Mouse (Mus musculus) hindbrain, embryonic 14.5 days (tissue): Measurements from ENCODE around the gene Med26. TPM values are rescaled to one million over a fixed set of nuclear protein-coding genes. Genes with fewer than 3 reads are reported as not detected.

Experiments
- ATAC-seq: fragments of 200-750 bp; cut with Nextera tagmentation; 2 replicates; pipeline ENCODE4 v1.8.0; 2017; ENCODE audit warnings: moderate number of reproducible peaks, mild to moderate bottlenecking, moderate TSS enrichment, moderate library complexity; ENCODE audit not compliant: low FRiP score
- DNase-seq: peaks from one replicate; pipeline ENCODE4 v3.0.0-alpha.2; 2015; ENCODE audit warnings: low spot score
- H3K27ac ChIP-seq: fragments of 300-500 bp; sonication (generic); 2 replicates; pipeline ENCODE4 v1.5.1; 2014; ENCODE audit warnings: mild to moderate bottlenecking, moderate library complexity
- H3K27me3 ChIP-seq: fragments of 300-500 bp; sonication (generic); 2 replicates; pipeline ENCODE4 v1.6.1; 2014; ENCODE audit warnings: mild to moderate bottlenecking, low read length, mixed read lengths; ENCODE audit not compliant: control insufficient read depth, insufficient read depth
- H3K36me3 ChIP-seq: fragments of 300-500 bp; sonication (generic); replicated peaks from 2 replicates; pipeline ENCODE4 v1.6.1; 2014; ENCODE audit not compliant: control insufficient read depth, insufficient read depth
- H3K4me1 ChIP-seq: fragments of 300-500 bp; sonication (generic); replicated peaks from 2 replicates; pipeline ENCODE4 v1.6.1; 2014; ENCODE audit warnings: antibody characterized with exemption, low read length, mixed read lengths; ENCODE audit not compliant: control insufficient read depth, insufficient read depth
- H3K4me2 ChIP-seq: fragments of 300-500 bp; sonication (generic); replicated peaks from 2 replicates; pipeline ENCODE4 v1.6.1; 2014; ENCODE audit warnings: mild to moderate bottlenecking, moderate library complexity
- H3K4me3 ChIP-seq: fragments of 300-500 bp; sonication (generic); replicated peaks from 2 replicates; pipeline ENCODE4 v1.5.1; 2014; ENCODE audit warnings: mild to moderate bottlenecking, low read length
- H3K9ac ChIP-seq: fragments of 300-500 bp; sonication (generic); 2 replicates; pipeline ENCODE4 v1.6.1; 2014
- H3K9me3 ChIP-seq: fragments of 300-500 bp; sonication (generic); 2 replicates; pipeline ENCODE4 v1.6.1; 2016; ENCODE audit warnings: low read length; ENCODE audit not compliant: control insufficient read depth
- WGBS: fragments of 180-500 bp; shearing (Covaris S2); extraction: QIAGEN DNeasy Blood & Tissue Kit; methylation state at CpG from one replicate; pipeline ENCODE4 v1.1.7; 2014; 5-methylcytosine and 5-hydroxymethylcytosine counted together
- polyA plus RNA-seq: library from polyadenylated mRNA; unstranded; fragments of >200 nt; fragmentation: Nextera tagmentation; extraction: Ambion mirVana; gene quantifications from 2 replicates; pipeline ENCODE4 v1.2.1, GENCODE M21; 2014

Med26 gene
- polyA plus RNA-seq, 1 experiment from 2014 or later, result 13.4 TPM

- WGBS, result 100% methylated on average over 1 of the region's 1 CpGs
- DNase-seq, result no peak
Observed at GRCm38 (mm10) chr8:72513158-72513557, 34.9 kb downstream of the Med26 start.

GRCm38 (mm10) chr8:72512648-72513047 lies 35.4 kb downstream of the Med26 start:
- H3K27me3 ChIP-seq, result no peaks in the 10 kb centered on the region
- no peak for ATAC-seq
- no peak overlapping the region for H3K9ac ChIP-seq
- WGBS, result 97% methylated on average over 1 of the region's 1 CpGs
- no peaks in the 10 kb centered on the region for H3K36me3 ChIP-seq
- DNase-seq, result no peak
- no peak overlapping the region for H3K27ac ChIP-seq
- H3K4me1 ChIP-seq, result no peaks in the 10 kb centered on the region
- H3K4me2 ChIP-seq, result no peak overlapping the region
- no peaks in the 10 kb centered on the region for H3K9me3 ChIP-seq
- no peak overlapping the region for H3K4me3 ChIP-seq

More at GRCm38 (mm10) chr8:72513158-72513557, 34.9 kb downstream of the Med26 start:
- no peak for ATAC-seq
- no peaks in the 10 kb centered on the region for H3K4me1 ChIP-seq
- H3K27ac ChIP-seq, result no peak overlapping the region
- H3K9ac ChIP-seq, result no peak overlapping the region
- H3K27me3 ChIP-seq, result no peaks in the 10 kb centered on the region
- no peaks in the 10 kb centered on the region for H3K36me3 ChIP-seq
- no peak overlapping the region for H3K4me3 ChIP-seq
- no peaks in the 10 kb centered on the region for H3K9me3 ChIP-seq
- no peak overlapping the region for H3K4me2 ChIP-seq

GRCm38 (mm10) chr8:72507505-72507904 lies 40.6 kb downstream of the Med26 start:
- Histone ChIP-seq H3K4me2 (no peak overlapping the region), H3K4me3 (no peak overlapping the region), H3K9ac (no peak overlapping the region), H3K36me3 (no peaks in the 10 kb centered on the region; the same call in 1 of the 2 replicates), H3K9me3 (no peaks in the 10 kb centered on the region), H3K27ac (no peak overlapping the region), H3K4me1 (no peaks in the 10 kb centered on the region), H3K27me3 (no peaks in the 10 kb centered on the region)
- WGBS, result 89% methylated on average over 1 of the region's 1 CpGs
- ATAC-seq (no peak), DNase-seq (no peak)

DNA sequence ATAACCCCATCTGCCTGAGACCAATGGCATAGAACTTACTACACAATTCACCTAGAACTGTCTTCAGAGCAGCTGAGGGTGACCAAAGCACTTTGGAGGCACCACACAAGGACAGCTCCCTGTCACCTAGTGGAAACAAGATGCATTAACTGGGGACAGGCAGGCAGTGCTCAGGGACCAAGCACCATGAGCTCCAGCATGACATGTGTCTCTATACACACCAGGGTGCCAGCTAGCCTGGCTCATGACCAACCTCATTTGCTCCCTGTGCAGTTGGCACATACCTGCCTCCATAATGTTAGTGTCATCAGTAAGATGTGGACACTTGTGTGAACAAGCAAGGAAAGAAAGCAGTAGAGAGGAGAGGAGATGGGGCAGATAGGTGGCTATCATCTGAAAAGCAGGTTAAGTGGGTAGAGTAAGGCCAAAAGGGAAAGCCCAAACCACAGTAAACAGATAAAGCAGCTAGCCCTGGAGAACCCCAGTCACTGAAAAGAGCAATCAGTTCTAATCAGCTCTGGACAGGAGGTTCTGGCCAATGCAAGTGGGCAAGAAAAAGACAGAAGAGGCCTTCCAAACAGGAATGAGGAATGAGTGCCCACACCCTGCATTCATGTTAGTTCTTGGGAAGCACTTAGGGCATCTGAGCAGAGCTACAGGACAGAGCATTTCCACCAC lies 43.3 kb downstream of the Med26 start:
- no peak overlapping the region for H3K4me2 ChIP-seq
- no peak overlapping the region for H3K27ac ChIP-seq
- no peak overlapping the region for H3K9ac ChIP-seq
- no peaks in the 10 kb centered on the region; the same call in 1 of the 2 replicates for H3K36me3 ChIP-seq
- H3K9me3 ChIP-seq, result no peaks in the 10 kb centered on the region
- no peaks in the 10 kb centered on the region for H3K4me1 ChIP-seq
- DNase-seq, result no peak
- no peak overlapping the region for H3K4me3 ChIP-seq
- no peak for ATAC-seq
- no peaks in the 10 kb centered on the region for H3K27me3 ChIP-seq

DNA sequence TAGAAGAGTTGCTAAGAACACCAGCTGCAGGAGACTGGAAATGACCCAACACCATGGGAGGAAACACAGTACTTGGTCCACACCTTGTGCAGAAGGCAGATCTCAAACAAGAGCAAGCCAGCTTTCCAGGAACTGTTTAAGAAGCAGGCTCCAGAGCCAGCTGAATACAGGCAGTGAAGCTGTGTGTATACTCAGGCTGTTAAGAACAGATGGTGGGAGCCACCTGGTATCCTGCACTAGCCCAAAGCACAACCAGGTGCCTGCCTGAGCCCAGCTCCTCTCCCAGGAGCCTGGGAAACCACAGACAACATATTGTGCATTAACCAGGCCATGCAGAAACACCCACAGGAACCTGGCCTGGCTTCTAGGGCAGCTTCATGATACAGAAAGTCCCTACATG lies 43.9 kb downstream of the Med26 start:
- Histone ChIP-seq H3K27ac (no peak overlapping the region), H3K9ac (no peak overlapping the region), H3K4me2 (no peak overlapping the region), H3K36me3 (no peaks in the 10 kb centered on the region; the same call in 1 of the 2 replicates), H3K9me3 (no peaks in the 10 kb centered on the region), H3K4me3 (no peak overlapping the region), H3K4me1 (no peaks in the 10 kb centered on the region), H3K27me3 (no peaks in the 10 kb centered on the region)
- no peak for ATAC-seq
- no peak for DNase-seq

DNA sequence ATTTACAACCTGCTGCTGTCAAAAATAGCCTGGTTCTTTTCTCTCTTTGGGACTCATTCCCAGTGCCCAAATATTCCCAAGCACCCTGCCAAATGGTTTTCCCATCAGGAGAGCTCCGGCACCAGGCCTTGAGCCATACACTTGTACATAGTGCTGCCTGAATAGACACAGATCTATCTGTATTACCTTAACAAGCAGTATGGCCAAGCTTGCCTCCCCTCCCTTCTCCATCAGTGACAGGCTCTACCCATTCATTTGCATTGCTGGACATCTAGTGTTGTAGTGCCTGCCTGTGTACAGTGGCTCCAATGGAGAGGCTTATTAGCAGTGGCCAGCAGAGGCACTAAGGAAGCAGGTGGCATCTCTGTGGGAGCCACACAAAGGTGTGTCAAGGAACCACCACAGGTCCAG lies 47.5 kb downstream of the Med26 start:
- no peak overlapping the region for H3K27ac ChIP-seq
- no peaks in the 10 kb centered on the region for H3K4me1 ChIP-seq
- H3K27me3 ChIP-seq, result no peaks in the 10 kb centered on the region
- peaks cover 16% of the 10 kb centered on the region for H3K36me3 ChIP-seq
- no peak overlapping the region for H3K9ac ChIP-seq
- no peak overlapping the region for H3K4me3 ChIP-seq
- no peaks in the 10 kb centered on the region for H3K9me3 ChIP-seq
- no peak overlapping the region for H3K4me2 ChIP-seq
- DNase-seq, result no peak
- no peak for ATAC-seq
- WGBS, result 83% methylated on average over 1 of the region's 1 CpGs

DNA sequence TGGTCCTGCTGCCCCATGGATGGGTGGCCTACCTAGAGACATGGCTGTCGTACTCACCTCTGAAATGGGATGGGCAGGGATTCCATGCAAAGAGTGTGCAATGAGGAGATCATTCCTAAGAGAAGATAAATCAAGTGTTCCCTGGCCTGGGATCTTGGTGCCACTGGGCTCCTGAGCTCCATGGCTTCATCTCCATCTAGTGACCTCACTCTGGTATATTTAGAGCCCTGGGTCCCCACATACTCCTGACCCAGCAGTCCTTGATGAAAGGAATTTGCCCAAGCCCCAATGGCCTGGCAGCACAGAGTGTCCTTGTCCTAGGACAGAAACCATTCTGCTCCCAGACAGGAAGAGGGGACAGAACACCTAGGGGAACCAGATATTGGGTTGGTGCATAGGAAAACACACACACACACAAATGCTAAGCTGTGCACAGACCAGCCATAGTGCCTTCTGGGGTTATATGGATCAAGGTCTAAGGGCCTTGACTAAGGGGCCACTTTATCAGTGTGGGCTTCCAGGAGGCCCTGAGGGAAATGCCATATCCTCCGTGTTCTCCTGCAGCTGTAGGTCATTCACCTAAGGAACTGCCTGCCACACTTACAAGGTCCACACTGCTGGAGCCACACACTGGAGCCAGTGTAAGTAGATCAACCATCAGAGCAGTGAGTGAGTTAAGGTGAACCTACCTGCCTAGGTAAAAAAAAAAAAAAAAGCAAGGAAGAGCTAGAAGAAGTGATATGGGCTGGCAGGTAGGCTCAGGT lies 48.4 kb downstream of the Med26 start:
- Histone ChIP-seq H3K4me2 (no peak overlapping the region), H3K9ac (no peak overlapping the region), H3K4me1 (no peaks in the 10 kb centered on the region), H3K9me3 (no peaks in the 10 kb centered on the region), H3K27ac (no peak overlapping the region), H3K4me3 (no peak overlapping the region), H3K27me3 (no peaks in the 10 kb centered on the region), H3K36me3 (peaks cover 24% of the 10 kb centered on the region)
- WGBS, result 94% methylated on average over 2 of the region's 2 CpGs
- DNase-seq (no peak), ATAC-seq (no peak)

DNA sequence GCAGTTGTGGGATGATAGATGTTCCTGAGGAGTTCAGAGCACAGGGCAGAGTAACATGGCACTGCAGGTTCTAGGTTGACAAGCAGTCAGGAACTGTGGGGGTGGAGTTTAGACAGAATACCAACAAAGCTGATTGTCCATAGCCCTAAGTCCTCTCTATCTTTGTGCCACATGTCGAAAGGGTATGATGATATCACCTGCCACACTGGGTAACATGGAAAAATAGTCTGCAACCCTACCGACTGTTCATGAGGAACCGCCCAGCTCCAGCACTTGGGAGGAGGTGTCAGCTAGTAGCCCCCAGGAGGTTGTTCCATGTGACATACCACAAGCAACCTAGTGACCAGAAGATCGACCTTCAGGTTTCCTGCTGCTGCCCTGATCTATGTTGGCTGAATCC lies 49.5 kb downstream of the Med26 start:
- Histone ChIP-seq H3K27me3 (no peaks in the 10 kb centered on the region), H3K27ac (no peak overlapping the region), H3K4me3 (no peak overlapping the region), H3K4me2 (no peak overlapping the region), H3K9ac (no peak overlapping the region), H3K9me3 (no peaks in the 10 kb centered on the region), H3K4me1 (peaks cover 8% of the 10 kb centered on the region; the same call in 1 of the 2 replicates), H3K36me3 (peaks cover 27% of the 10 kb centered on the region)
- 94% methylated on average over 4 of the region's 4 CpGs for WGBS
- ATAC-seq, result no peak
- DNase-seq, result no peak

- WGBS, result 92% methylated on average over 1 of the region's 1 CpGs
- Histone ChIP-seq H3K9me3 (no peaks in the 10 kb centered on the region), H3K4me3 (no peak overlapping the region), H3K4me2 (no peak overlapping the region), H3K27me3 (no peaks in the 10 kb centered on the region), H3K27ac (no peak overlapping the region), H3K36me3 (peaks cover 27% of the 10 kb centered on the region), H3K9ac (no peak overlapping the region), H3K4me1 (peaks cover 11% of the 10 kb centered on the region; the same call in 1 of the 2 replicates)
- ATAC-seq (no peak), DNase-seq (no peak)
Observed at GRCm38 (mm10) chr8:72497911-72498310, 50.2 kb downstream of the Med26 start.
